Mouse (Mus musculus) ES-E14 (cell line): Measurements from ENCODE around the gene Epas1. TPM values are rescaled to one million over a fixed set of nuclear protein-coding genes. Genes with fewer than 3 reads are reported as not detected.

Source experiments
- DNase-seq: peaks from one replicate; pipeline ENCODE4 v3.0.0-alpha.2; 2013; ENCODE audit warnings: low read depth, low spot score
- H3K27ac ChIP-seq: 2 replicates; pipeline ENCODE4 v1.5.1; 2012; ENCODE audit warnings: low read depth, mild to moderate bottlenecking, low read length, moderate library complexity, mixed read lengths; ENCODE audit not compliant: poor library complexity, insufficient read depth, severe bottlenecking
- H3K36me3 ChIP-seq: 2 replicates; pipeline ENCODE4 v1.6.1; 2012; ENCODE audit warnings: mild to moderate bottlenecking, low read length, moderate library complexity, mixed read lengths; ENCODE audit not compliant: control insufficient read depth, poor library complexity, insufficient read depth, severe bottlenecking
- H3K4me1 ChIP-seq, 2 experiments: fragments of 150-350 bp in 1 of 2; sonication (generic) in 1 of 2; 2 replicates each; pipeline ENCODE4 v1.6.1; 2012; ENCODE audit warnings: low read length in 2 of 2, mild to moderate bottlenecking in 1 of 2, mixed read lengths in 1 of 2; ENCODE audit not compliant: control insufficient read depth in 2 of 2, insufficient read depth in 2 of 2, poor library complexity in 1 of 2
- H3K4me3 ChIP-seq, 2 experiments: fragments of 150-350 bp in 1 of 2; sonication (generic) in 1 of 2; 2 replicates each; pipeline ENCODE4 v1.5.1; 2012; ENCODE audit warnings: low read length in 2 of 2, low read depth in 1 of 2, mild to moderate bottlenecking in 1 of 2, mixed read lengths in 1 of 2; ENCODE audit not compliant: insufficient read depth in 1 of 2, poor library complexity in 1 of 2, severe bottlenecking in 1 of 2
- H3K9ac ChIP-seq: 2 replicates; pipeline ENCODE4 v1.6.1; 2012; ENCODE audit warnings: low read depth, mild to moderate bottlenecking, low read length, mixed read lengths; ENCODE audit not compliant: poor library complexity, insufficient read depth, severe bottlenecking
- H3K9me3 ChIP-seq: fragments of 150-350 bp; sonication (generic); 2 replicates; pipeline ENCODE4 v1.6.1; 2012; ENCODE audit warnings: low read depth, mild to moderate bottlenecking, low read length; ENCODE audit not compliant: control insufficient read depth, insufficient read depth
- CHD2 ChIP-seq: IDR thresholded peaks from 2 replicates; pipeline ENCODE4 v1.6.1; 2014; ENCODE audit warnings: mild to moderate bottlenecking, low read depth, low read length, inconsistent platforms
- HCFC1 ChIP-seq: IDR thresholded peaks from 2 replicates; pipeline ENCODE4 v1.6.1; 2012; ENCODE audit warnings: low read length, inconsistent platforms, borderline replicate concordance; ENCODE audit not compliant: insufficient read depth
- MAFK ChIP-seq: IDR thresholded peaks from 2 replicates; pipeline ENCODE4 v1.6.1; 2014; ENCODE audit warnings: mild to moderate bottlenecking, low read depth, low read length, inconsistent platforms; ENCODE audit not compliant: insufficient read depth
- ZC3H11A ChIP-seq: IDR thresholded peaks from 2 replicates; pipeline ENCODE4 v1.6.1; 2012; ENCODE audit warnings: low read depth, mild to moderate bottlenecking, inconsistent platforms, low read length, borderline replicate concordance
- ZNF384 ChIP-seq: IDR thresholded peaks from 2 replicates; pipeline ENCODE4 v1.6.1; 2012; ENCODE audit warnings: low read depth, low read length, inconsistent platforms
- in situ Hi-C, 2 experiments: fragments of 600-800 bp; cut with MboI; formaldehyde crosslinking; loops; one replicate each; pipeline ENCODE4 v1.15.1; 2025; ENCODE audit warnings: low sequenced_read_pairs in 2 of 2, inconsistent platforms in 1 of 2; ENCODE audit not compliant: unreplicated experiment in 2 of 2
- total RNA-seq: library from RNA; depleted of rRNA; stranded (reverse); fragments of 300-350 nt; gene quantifications from 2 replicates; pipeline ENCODE4 v1.2.3, GENCODE M21; 2012

The Epas1 gene
- total RNA-seq, 1 experiment: 9.5 TPM

GRCm38 (mm10) chr17:86711949-86712348 is 41.6 kb upstream of the Epas1 start:
- H3K4me1 ChIP-seq: peaks cover 4 to 7% of the 10 kb centered on the region in 2 experiments; a peak in 3 of 4 replicates
- H3K27ac ChIP-seq: no peak overlapping the region
- no peaks in the 10 kb centered on the region for H3K9me3 ChIP-seq
- no peak overlapping the region for H3K9ac ChIP-seq
- no peak overlapping the region for H3K4me3 ChIP-seq
- no peaks in the 10 kb centered on the region for H3K36me3 ChIP-seq
- in situ Hi-C loops: no loop called here
- TF ChIP-seq ZNF384 (no peak), MAFK (no peak), CHD2 (no peak), ZC3H11A (no peak), HCFC1 (no peak)
- DNase-seq: no peak

- Histone ChIP-seq H3K36me3 (no peaks in the 10 kb centered on the region), H3K9me3 (no peaks in the 10 kb centered on the region), H3K27ac (no peak overlapping the region), H3K9ac (no peak overlapping the region), H3K4me3 (no peak overlapping the region), H3K4me1 (peaks cover 4 to 7% of the 10 kb centered on the region in 2 experiments; a peak in 3 of 4 replicates)
- DNase-seq: no peak
- TF ChIP-seq CHD2: no peak
- TF ChIP-seq HCFC1: no peak
- no peak for TF ChIP-seq ZNF384
- TF ChIP-seq MAFK: no peak
- TF ChIP-seq ZC3H11A: no peak
- in situ Hi-C loops: no loop called here
Measured at GRCm38 (mm10) chr17:86712601-86713000, 40.9 kb upstream of the Epas1 start.

GRCm38 (mm10) chr17:86713591-86713990 is 39.9 kb upstream of the Epas1 start:
- DNase-seq: peak; percentile 81

GRCm38 (mm10) chr17:86724786-86725415 is 28.6 kb upstream of the Epas1 start:
- H3K9ac ChIP-seq: peak overlapping the region; percentile 57; the same call in 1 of the 2 replicates
- H3K27ac ChIP-seq: peak overlapping the region; percentile 56; the same call in 1 of the 2 replicates
- peaks cover 2 to 7% of the 10 kb centered on the region in 2 experiments; a peak in 1 of 4 replicates for H3K4me1 ChIP-seq
- peak overlapping the region; percentile 52 to 60 for H3K4me3 ChIP-seq
- no peaks in the 10 kb centered on the region for H3K9me3 ChIP-seq
- TF ChIP-seq ZNF384 (peak; percentile 85; the same call in 1 of the 2 replicates), ZC3H11A (no peak)
- H3K36me3 ChIP-seq: no peaks in the 10 kb centered on the region
- in situ Hi-C loops: no loop called here
- DNase-seq: no peak

More at GRCm38 (mm10) chr17:86713591-86713990, 39.9 kb upstream of the Epas1 start:
- no peaks in the 10 kb centered on the region for H3K9me3 ChIP-seq
- H3K9ac ChIP-seq: no peak overlapping the region
- H3K27ac ChIP-seq: no peak overlapping the region; the same call in 1 of the 2 replicates
- 0 out of 2 replicates have a peak, but pooled peaks have one; percentile 38 for TF ChIP-seq CHD2
- no peak for TF ChIP-seq HCFC1
- H3K36me3 ChIP-seq: no peaks in the 10 kb centered on the region
- H3K4me3 ChIP-seq: no peak overlapping the region
- H3K4me1 ChIP-seq: peaks cover 4 to 7% of the 10 kb centered on the region in 2 experiments; a peak in 3 of 4 replicates
- in situ Hi-C loops: no loop called here

GRCm38 (mm10) chr17:86726480-86726879 is 27.0 kb upstream of the Epas1 start:
- peaks cover 2 to 8% of the 10 kb centered on the region in 2 experiments; a peak in 2 of 4 replicates for H3K4me1 ChIP-seq
- no peak overlapping the region for H3K9ac ChIP-seq
- no peaks in the 10 kb centered on the region for H3K36me3 ChIP-seq
- no peak overlapping the region for H3K4me3 ChIP-seq
- DNase-seq: no peak
- TF ChIP-seq CHD2 (no peak), HCFC1 (no peak), ZC3H11A (no peak)
- H3K27ac ChIP-seq: no peak overlapping the region
- H3K9me3 ChIP-seq: no peaks in the 10 kb centered on the region
- in situ Hi-C loops: no loop called here
